Comparison of ENCODE assay signal across 28 mouse cellular contexts in genomic region chr7:48896051-48896450, GRCm38 (mm10). TPM values are rescaled to one million over a fixed set of nuclear protein-coding genes. Genes with fewer than 3 reads are reported as not detected.
DNase-seq lines count a peak whose midpoint lies in the region; ATAC-seq and TF ChIP-seq lines count a peak whose summit lies in the region.
"Had no signal": no experiment of that assay in that cellular context is flagged by ENCODE, and none has a peak within 500 bp of the region (broad histone marks: within the 10 kb centered on the region; RNA-seq: fewer than 3 reads in every experiment).

No protein-coding gene starts in this region.

- H3K9me3 ChIP-seq in heart, embryonic 12.5 days (replicated peaks), result no peaks in the 10 kb centered on the region
- H3K9me3 ChIP-seq in heart, embryonic 15.5 days (replicated peaks), result no peaks in the 10 kb centered on the region
- H3K9me3 ChIP-seq in heart, postnatal 0 days (replicated peaks; ENCODE audit: control insufficient read depth, low read length), result no peaks in the 10 kb centered on the region
- H3K9me3 ChIP-seq: embryonic facial prominence, embryonic 10.5 days; embryonic facial prominence, embryonic 13.5 days; forebrain, embryonic 12.5 days; forebrain, embryonic 15.5 days; hindbrain, embryonic 10.5 days; hindbrain, embryonic 13.5 days; intestine, embryonic 15.5 days had no signal

- no peaks in the 10 kb centered on the region for H3K36me3 ChIP-seq in heart, adult 2 months (ENCODE audit: control insufficient read depth, insufficient read depth, low read length)
- no peaks in the 10 kb centered on the region for H3K36me3 ChIP-seq in heart, embryonic 12.5 days
- no peaks in the 10 kb centered on the region for H3K36me3 ChIP-seq in heart, embryonic 15.5 days
- no peaks in the 10 kb centered on the region for H3K36me3 ChIP-seq in heart, postnatal 0 days (replicated peaks; ENCODE audit: control insufficient read depth, insufficient read depth, low read length)
- H3K36me3 ChIP-seq: embryonic facial prominence, embryonic 10.5 days; embryonic facial prominence, embryonic 13.5 days; forebrain, embryonic 12.5 days; forebrain, embryonic 15.5 days; hindbrain, embryonic 10.5 days; hindbrain, embryonic 13.5 days; intestine, embryonic 15.5 days had no signal

- H3K27ac ChIP-seq in heart, adult 2 months, result no peak overlapping the region
- peak overlapping the region; percentile 79 for H3K27ac ChIP-seq in heart, embryonic 12.5 days (ENCODE audit: poor library complexity, severe bottlenecking)
- H3K27ac ChIP-seq in heart, embryonic 15.5 days, result peak overlapping the region; percentile 79
- peak overlapping the region; percentile 67 for H3K27ac ChIP-seq in heart, postnatal 0 days (ENCODE audit: low read depth)
- H3K27ac ChIP-seq: embryonic facial prominence, embryonic 10.5 days; embryonic facial prominence, embryonic 13.5 days; forebrain, embryonic 12.5 days; forebrain, embryonic 15.5 days; hindbrain, embryonic 13.5 days; intestine, embryonic 15.5 days had no signal

- no peak for TF ChIP-seq CTCF in heart, adult 2 months (IDR thresholded peaks at IDR 0.05)
- TF ChIP-seq CTCF in heart, postnatal 0 days (IDR thresholded peaks at IDR 0.05; ENCODE audit: low read depth), result no peak

- DNase-seq in heart, adult 2 months, result no peak
- no peak for DNase-seq in heart, adult 9 months (ENCODE audit: low spot score in 2 of 2)
- DNase-seq in heart, adult 8-10 months (ENCODE audit: low spot score), result no peak
- no peak for DNase-seq in heart, postnatal 14 days
- DNase-seq in heart, postnatal 0 days (ENCODE audit: low spot score), result peak; percentile 58
- DNase-seq: adrenal gland, adult 8-10 months; adrenal gland, postnatal 25 days; cerebellum, adult 11-12 months; cerebellum, adult 8-10 months; cerebellum, postnatal 36 days; embryo, embryonic 11 days; gastrocnemius, postnatal 36 days; kidney, adult 11 months; kidney, adult 8-10 months had no signal

- H3K79me2 ChIP-seq in heart, adult 2 months (replicated peaks; ENCODE audit: control insufficient read depth, insufficient read depth, low read length), result no peaks in the 10 kb centered on the region

- intact Hi-C loops in heart, adult 2 months (cut with DNase I), result no loop called here
- intact Hi-C loops in heart, postnatal 14 days (cut with DNase I), result loop anchor here (10.0 kb wide), 1 partner anchor 529 kb away; no protein-coding TSS in a partner anchor

- no peak overlapping the region for H3K9ac ChIP-seq in heart, adult 2 months (ENCODE audit: low read depth, low read length)
- no peak overlapping the region for H3K9ac ChIP-seq in heart, embryonic 12.5 days
- no peak overlapping the region for H3K9ac ChIP-seq in heart, embryonic 15.5 days
- no peak overlapping the region for H3K9ac ChIP-seq in heart, postnatal 0 days (replicated peaks; ENCODE audit: low read depth, low read length)
- H3K9ac ChIP-seq: embryonic facial prominence, embryonic 13.5 days; forebrain, embryonic 12.5 days; forebrain, embryonic 15.5 days; hindbrain, embryonic 13.5 days; intestine, embryonic 15.5 days had no signal

- TF ChIP-seq POLR2A in heart, adult 2 months (IDR thresholded peaks at IDR 0.05; ENCODE audit: insufficient read depth, low read depth, low read length), result no peak

- ATAC-seq in heart, embryonic 12.5 days (ENCODE audit: insufficient number of reproducible peaks, low FRiP score), result 0 out of 2 replicates have a peak, but pooled peaks have one; percentile 53
- ATAC-seq in heart, embryonic 15.5 days (replicated peaks; ENCODE audit: insufficient number of reproducible peaks, insufficient read depth, low FRiP score, low read depth), result peak; percentile 61
- ATAC-seq in heart, postnatal 0 days (ENCODE audit: insufficient read depth, low read depth), result peak; percentile 83
- ATAC-seq: activated CD4-positive, CD25-positive, alpha-beta regulatory T cell, adult 4 months; forebrain, embryonic 15.5 days; hindbrain, embryonic 16.5 days; intestine, embryonic 15.5 days had no signal

- H3K4me1 ChIP-seq in heart, adult 2 months (ENCODE audit: control insufficient read depth, insufficient read depth, low read length), result peaks cover 3% of the 10 kb centered on the region
- peaks cover 73% of the 10 kb centered on the region for H3K4me1 ChIP-seq in heart, embryonic 12.5 days (replicated peaks)
- H3K4me1 ChIP-seq in heart, embryonic 15.5 days (replicated peaks), result peaks cover 59% of the 10 kb centered on the region
- peaks cover 41% of the 10 kb centered on the region for H3K4me1 ChIP-seq in heart, postnatal 0 days (ENCODE audit: control insufficient read depth, insufficient read depth)
- H3K4me1 ChIP-seq: intestine, embryonic 15.5 days had no signal

- H3K4me2 ChIP-seq in heart, embryonic 12.5 days, result peak overlapping the region; percentile 3; the same call in 1 of the 2 replicates
- 0 out of 2 replicates have a peak overlapping the region, but pooled peaks have one; percentile 19 for H3K4me2 ChIP-seq in heart, embryonic 15.5 days
- 0 out of 2 replicates have a peak overlapping the region, but pooled peaks have one; percentile 10 for H3K4me2 ChIP-seq in heart, postnatal 0 days (ENCODE audit: low read depth, low read length)
- H3K4me2 ChIP-seq: embryonic facial prominence, embryonic 13.5 days; forebrain, embryonic 12.5 days; forebrain, embryonic 15.5 days; hindbrain, embryonic 13.5 days; intestine, embryonic 15.5 days had no signal

- no peaks in the 10 kb centered on the region for H3K27me3 ChIP-seq in heart, adult 2 months (ENCODE audit: control insufficient read depth, insufficient read depth, low read length)
- no peaks in the 10 kb centered on the region for H3K27me3 ChIP-seq in heart, embryonic 12.5 days (replicated peaks)
- no peaks in the 10 kb centered on the region for H3K27me3 ChIP-seq in heart, embryonic 15.5 days
- H3K27me3 ChIP-seq in heart, postnatal 0 days (ENCODE audit: control insufficient read depth, insufficient read depth, low read length), result no peaks in the 10 kb centered on the region
- H3K27me3 ChIP-seq: intestine, embryonic 15.5 days had no signal

- 0 out of 2 replicates have a peak, but pooled peaks have one; percentile 18 for TF ChIP-seq EP300 in heart, adult 2 months (IDR thresholded peaks at IDR 0.05; ENCODE audit: insufficient read depth, low read depth, low read length)
- no peak for TF ChIP-seq EP300 in heart, postnatal 0 days (IDR thresholded peaks at IDR 0.05; ENCODE audit: low read depth)

- no peak overlapping the region for H3K4me3 ChIP-seq in heart, adult 2 months
- no peak overlapping the region for H3K4me3 ChIP-seq in heart, embryonic 12.5 days
- no peak overlapping the region for H3K4me3 ChIP-seq in heart, embryonic 15.5 days
- no peak overlapping the region for H3K4me3 ChIP-seq in heart, postnatal 0 days (ENCODE audit: low read depth, low read length)
- H3K4me3 ChIP-seq: embryonic facial prominence, embryonic 10.5 days; embryonic facial prominence, embryonic 13.5 days; erythroblast, embryonic 14.5 days; forebrain, embryonic 12.5 days; forebrain, embryonic 15.5 days; hindbrain, embryonic 10.5 days; hindbrain, embryonic 13.5 days; intestine, embryonic 15.5 days had no signal

- 46% methylated on average over 4 of the region's 4 CpGs for WGBS in heart, adult 2 months
- WGBS in heart, embryonic 12.5 days, result 24% methylated on average over 4 of the region's 4 CpGs
- WGBS in heart, embryonic 15.5 days, result 24% methylated on average over 4 of the region's 4 CpGs
- WGBS in heart, postnatal 0 days, result 32% methylated on average over 4 of the region's 4 CpGs

RNA-seq across cellular contexts. Expression of gene Nav2, which starts 12.5 kb away (rescaled TPM):
- total RNA-seq in heart, adult 2 months (2021), result 10 to 100 TPM; 34.4 to 49.9 TPM
- 20.4 and 24.2 TPM in 2 replicates for polyA plus RNA-seq in heart, adult 2 months (2012; rRNA removed)
- 28.1 and 34.6 TPM in 2 replicates for polyA plus RNA-seq in heart, embryonic 12.5 days (2016; fragmentation: Nextera tagmentation; extraction: Ambion mirVana)
- 10 to 100 TPM; 31.3 to 55.8 (median 41.0) TPM for total RNA-seq in heart, adult 8-10 months (2022)
- 30.7 and 40.0 TPM in 2 replicates for polyA plus RNA-seq in heart, embryonic 15.5 days (2015; fragmentation: Nextera tagmentation; extraction: Ambion mirVana)
- 10 to 100 TPM; 60.0 to 64.1 TPM for total RNA-seq in heart, postnatal 14 days (2021)
- 54.8 and 77.9 TPM in 2 replicates for total RNA-seq in heart, postnatal 0 days (2014; rRNA removed; ENCODE audit: low replicate concordance)
- polyA plus RNA-seq in heart, postnatal 0 days (2015; fragmentation: Nextera tagmentation; extraction: Ambion mirVana), result 20.4 and 22.8 TPM in 2 replicates

RNA-seq across cellular contexts. Expression of gene E2f8, which starts 14.7 kb away (rescaled TPM):
- total RNA-seq in heart, adult 2 months (2021), result 1 to 10 TPM; 1.3 to 1.6 TPM
- 0.23 and 0.31 TPM in 2 replicates for polyA plus RNA-seq in heart, adult 2 months (2012; rRNA removed)
- 23.0 and 24.3 TPM in 2 replicates for polyA plus RNA-seq in heart, embryonic 12.5 days (2016; fragmentation: Nextera tagmentation; extraction: Ambion mirVana)
- total RNA-seq in heart, adult 8-10 months (2022), result 1 to 10 TPM in 3 of 4 experiments, under 1 TPM in 1; 0.87 to 2.1 (median 1.2) TPM
- polyA plus RNA-seq in heart, embryonic 15.5 days (2015; fragmentation: Nextera tagmentation; extraction: Ambion mirVana), result 15.6 and 18.9 TPM in 2 replicates
- 1 to 10 TPM; 1.8 to 3.3 TPM for total RNA-seq in heart, postnatal 14 days (2021)
- total RNA-seq in heart, postnatal 0 days (2014; rRNA removed; ENCODE audit: low replicate concordance), result 5.8 and 5.9 TPM in 2 replicates
- 3.0 and 3.5 TPM in 2 replicates for polyA plus RNA-seq in heart, postnatal 0 days (2015; fragmentation: Nextera tagmentation; extraction: Ambion mirVana)

RNA-seq across cellular contexts. Expression of gene Csrp3, which starts 48.2 kb away (rescaled TPM):
- total RNA-seq in heart, adult 2 months (2021), result 1,000 to 10,000 TPM; 1,931 to 2,301 TPM
- polyA plus RNA-seq in heart, adult 2 months (2012; rRNA removed), result 773 and 781 TPM in 2 replicates
- polyA plus RNA-seq in heart, embryonic 12.5 days (2016; fragmentation: Nextera tagmentation; extraction: Ambion mirVana), result 1,088 and 1,135 TPM in 2 replicates
- total RNA-seq in heart, adult 8-10 months (2022), result 1,000 to 10,000 TPM; 2,121 to 2,549 (median 2,255) TPM
- 1,541 and 1,964 TPM in 2 replicates for polyA plus RNA-seq in heart, embryonic 15.5 days (2015; fragmentation: Nextera tagmentation; extraction: Ambion mirVana)
- total RNA-seq in heart, postnatal 14 days (2021), result 1,000 to 10,000 TPM; 1,478 to 1,683 TPM
- total RNA-seq in heart, postnatal 0 days (2014; rRNA removed; ENCODE audit: low replicate concordance), result 1,353 and 1,464 TPM in 2 replicates
- 1,907 and 1,928 TPM in 2 replicates for polyA plus RNA-seq in heart, postnatal 0 days (2015; fragmentation: Nextera tagmentation; extraction: Ambion mirVana)
- total RNA-seq: adrenal gland, adult 8-10 months; adrenal gland, postnatal 25 days had no signal
- polyA plus RNA-seq: activated CD4-positive, CD25-positive, alpha-beta regulatory T cell, adult 4 months; brain, embryonic 14.5 days; cortical plate, adult 2 months; erythroblast, embryonic 14.5 days; hindbrain, embryonic 10.5 days had no signal
